Mouse (Mus musculus) naive thymus-derived CD4-positive, alpha-beta T cell, adult 2 months (primary cell): ENCODE measurements around the gene Drd3.

Experiments
- DNase-seq: peaks from one replicate; pipeline ENCODE4 v3.0.0-alpha.2; 2011; ENCODE audit warnings: low read depth

Gene Drd3

DNA sequence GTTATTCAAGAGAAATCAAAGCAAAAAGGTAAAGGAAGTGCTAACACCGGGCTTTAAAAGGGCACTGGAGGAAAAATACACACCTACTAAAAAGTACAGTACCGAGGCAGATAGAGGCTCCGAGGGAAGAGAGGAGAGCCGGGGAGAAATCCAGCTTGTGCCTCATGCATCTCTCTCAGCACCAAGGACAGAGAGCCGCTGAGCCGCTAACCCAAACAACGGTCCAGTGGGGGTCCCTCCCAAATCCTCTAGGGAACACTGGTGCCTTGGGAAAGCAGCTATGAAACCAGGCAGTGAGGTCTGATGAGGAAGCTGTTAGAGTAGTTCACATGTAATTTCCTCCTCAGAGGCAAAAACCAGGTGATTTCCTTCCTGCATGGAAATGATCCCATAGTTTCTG, at the start of gene Drd3:
TSS of gene Drd3 (plus strand) at position 276 of the 400 bp plus-strand sequence.
- DNase-seq, result no peak

DNA sequence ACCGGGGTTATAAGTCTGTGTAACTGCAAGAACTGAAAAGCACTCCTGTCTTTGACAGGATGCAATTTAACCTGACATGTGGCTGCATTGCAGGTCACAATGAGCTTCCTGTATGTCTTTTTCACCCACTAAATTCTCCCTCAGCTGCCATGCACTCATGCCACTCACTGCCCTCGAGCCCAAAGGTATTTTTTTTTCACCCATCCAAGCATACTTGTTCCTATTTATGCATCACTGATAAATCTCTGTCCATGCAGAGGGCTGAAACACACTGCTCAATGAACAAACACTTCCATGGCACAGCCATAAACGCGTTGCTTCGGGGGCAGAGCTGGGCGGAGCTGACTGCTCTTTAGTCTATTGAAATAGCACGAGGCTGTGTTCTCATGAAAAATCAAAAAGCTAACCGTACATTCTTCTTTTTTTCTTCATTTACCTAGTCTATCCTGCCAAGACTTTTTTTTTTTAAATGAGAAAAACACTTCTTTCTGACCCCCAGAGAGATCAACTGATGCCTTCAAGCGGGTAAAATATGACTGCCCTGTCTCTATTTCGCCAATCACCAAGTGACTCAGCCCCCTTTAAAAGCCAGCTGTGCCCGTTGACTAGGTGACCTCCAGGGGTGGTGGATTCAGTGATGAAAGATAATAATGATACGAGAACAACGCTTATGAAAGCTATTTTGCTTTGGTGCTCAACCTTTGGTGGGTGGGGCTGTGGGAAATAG, 45.3 kb upstream of the Drd3 start:
- peak; percentile 64 for DNase-seq

- DNase-seq, result peak; percentile 76
These were observed 44.8 kb upstream of the Drd3 start for GRCm38 (mm10) chr16:43709062-43709413.

- DNase-seq, result peak; percentile 86
These were observed 44.2 kb upstream of the Drd3 start for GRCm38 (mm10) chr16:43709432-43710133.

- DNase-seq, result no peak
These were observed 43.7 kb upstream of the Drd3 start for GRCm38 (mm10) chr16:43710134-43710475.

- no peak for DNase-seq
These were observed 43.2 kb upstream of the Drd3 start for GRCm38 (mm10) chr16:43710651-43711050.

DNA sequence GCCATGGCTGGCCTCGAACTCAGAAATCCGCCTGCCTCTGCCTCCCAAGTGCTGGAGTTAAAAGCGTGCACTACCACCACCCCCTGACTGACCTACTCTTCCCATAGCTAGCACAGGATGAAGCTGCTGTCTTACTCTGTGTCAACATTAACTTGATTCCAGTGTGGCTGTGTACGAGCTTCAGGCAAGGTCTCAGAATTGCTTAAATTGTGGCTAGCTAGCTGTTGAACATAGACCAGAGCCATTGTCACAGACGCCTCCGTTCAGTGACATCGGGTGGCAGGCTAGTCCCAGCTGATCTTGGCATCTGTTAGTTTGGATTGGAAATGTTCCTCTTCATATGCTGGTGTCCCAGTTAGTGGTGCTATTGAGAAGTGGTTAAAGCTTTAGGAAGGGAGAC, 42.5 kb upstream of the Drd3 start:
- DNase-seq, result no peak

- DNase-seq, result peak; percentile 60
These were observed 29.4 kb upstream of the Drd3 start for GRCm38 (mm10) chr16:43724444-43724843.

- no peak for DNase-seq
These were observed 24.2 kb upstream of the Drd3 start for GRCm38 (mm10) chr16:43729506-43730221.

- DNase-seq, result no peak
These were observed 23.5 kb upstream of the Drd3 start for GRCm38 (mm10) chr16:43730281-43730680.

- no peak for DNase-seq
These were observed 21.3 kb upstream of the Drd3 start for GRCm38 (mm10) chr16:43732496-43732895.

DNA sequence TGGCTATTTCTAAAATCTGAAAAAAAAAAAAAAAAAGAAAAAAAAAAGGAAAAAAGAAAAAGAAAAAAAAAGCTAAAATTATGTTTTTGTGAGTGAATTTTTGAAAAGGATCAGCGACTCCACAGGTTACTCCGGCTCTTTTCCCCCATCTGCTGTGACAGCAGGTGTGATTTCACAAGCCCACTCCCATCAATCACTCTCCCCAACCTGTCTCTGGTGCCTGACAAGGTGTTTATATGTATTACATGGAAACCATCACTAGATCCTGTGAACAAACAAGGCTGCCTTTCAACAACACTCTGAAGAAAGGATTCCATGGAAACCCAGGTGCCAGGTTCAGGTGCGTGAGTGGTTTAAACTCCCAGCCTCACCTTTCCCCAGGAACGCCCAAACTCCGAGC, 20.9 kb upstream of the Drd3 start:
- no peak for DNase-seq

GRCm38 (mm10) chr16:43737933-43738332, 15.9 kb upstream of the Drd3 start:
- DNase-seq, result no peak

GRCm38 (mm10) chr16:43740936-43741335, 12.9 kb upstream of the Drd3 start:
- no peak for DNase-seq

DNA sequence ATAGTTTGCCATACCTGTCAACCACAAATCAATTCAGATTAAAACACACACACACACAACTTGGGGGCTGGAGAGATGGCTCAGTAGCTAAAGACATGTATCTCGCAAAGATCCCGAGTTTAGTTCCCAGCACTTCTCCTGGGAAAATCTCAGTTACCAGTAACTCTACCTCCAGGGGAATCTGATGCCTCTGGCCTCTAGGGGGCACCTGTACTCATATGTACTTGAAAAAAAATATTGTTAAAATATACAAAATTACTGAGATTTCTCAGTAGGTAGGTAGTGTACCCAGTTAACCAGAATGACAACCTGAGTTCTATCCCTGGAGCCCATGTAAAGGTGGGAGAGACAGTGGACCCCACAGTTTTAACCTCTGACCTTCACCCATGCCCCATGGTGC, 5.4 kb upstream of the Drd3 start:
- peak; percentile 5 for DNase-seq

DNA sequence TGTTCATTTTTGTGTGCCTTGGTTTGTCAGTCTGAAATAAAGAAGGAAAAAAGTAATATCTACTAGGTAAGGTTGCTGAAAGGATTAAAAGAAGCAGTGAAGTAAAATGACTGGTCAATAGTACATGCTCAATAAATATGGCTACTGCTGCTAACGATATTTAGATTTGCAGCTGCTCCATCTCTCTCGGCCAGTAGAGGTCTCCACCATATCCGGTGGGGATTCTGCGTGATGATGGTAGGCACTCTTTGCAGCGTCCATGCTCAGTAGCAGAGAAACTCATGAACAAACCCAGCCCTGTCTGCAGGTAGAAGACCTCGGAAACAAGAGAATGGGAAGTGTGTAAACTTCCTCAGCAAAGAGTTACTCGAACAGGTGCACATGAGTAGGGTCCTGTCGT, 926 bp upstream of the Drd3 start:
- peak; percentile 10 for DNase-seq

DNA sequence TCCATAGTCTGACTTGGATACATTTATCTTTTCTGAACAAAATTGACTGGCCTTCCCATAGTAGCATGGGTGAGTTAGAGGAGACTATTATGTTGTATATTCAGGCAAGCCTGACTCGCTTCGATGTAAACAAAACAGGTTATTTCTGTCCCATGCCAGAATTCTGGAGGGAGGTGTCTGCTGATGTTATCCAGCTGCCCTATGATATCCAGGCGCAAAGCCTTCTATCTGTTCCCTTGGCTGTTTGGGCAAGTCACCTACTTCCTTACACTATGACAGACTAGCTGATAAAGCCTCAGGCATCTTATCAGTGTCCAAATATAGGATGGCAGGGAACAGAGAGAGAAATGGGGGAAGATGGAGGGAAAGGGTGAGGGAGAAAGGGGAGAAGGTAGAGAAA, 18.5 kb downstream of the Drd3 start:
- DNase-seq, result no peak

GRCm38 (mm10) chr16:43772766-43773165, 18.9 kb downstream of the Drd3 start:
- DNase-seq, result no peak

- no peak for DNase-seq
These were observed 19.7 kb downstream of the Drd3 start for GRCm38 (mm10) chr16:43773506-43773905.

GRCm38 (mm10) chr16:43776886-43777285, 23.1 kb downstream of the Drd3 start:
- DNase-seq, result no peak

- DNase-seq, result no peak
These were observed 45.7 kb downstream of the Drd3 start for GRCm38 (mm10) chr16:43799541-43799940.

DNA sequence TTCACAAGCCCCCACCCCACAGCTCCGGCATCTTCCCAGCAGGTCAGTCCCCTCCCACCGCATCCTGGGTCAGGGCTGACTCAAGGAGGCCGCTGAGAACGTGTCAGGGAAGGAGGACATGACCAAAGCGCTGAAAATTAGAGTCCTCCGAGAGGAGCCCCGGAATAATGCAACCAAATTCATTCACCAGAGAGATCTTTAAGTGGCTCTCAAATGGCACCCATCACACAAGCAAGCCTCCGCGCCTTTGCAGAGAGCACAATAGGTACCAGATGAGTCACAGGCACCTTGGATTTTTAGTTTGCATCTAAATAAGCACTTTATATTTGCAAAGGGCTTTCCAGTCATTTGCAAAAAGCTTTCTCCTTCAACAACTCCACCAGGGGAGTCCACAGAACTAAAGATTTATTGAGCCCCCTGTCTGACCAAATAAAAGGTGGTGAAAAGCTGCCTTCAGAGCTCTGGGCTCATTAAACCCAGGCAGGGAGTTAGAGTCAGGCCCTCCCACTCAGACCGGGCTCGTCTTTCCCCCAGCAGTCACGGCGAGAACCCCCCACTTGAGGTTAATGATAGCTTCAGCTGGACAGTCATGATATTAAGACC, 46.4 kb downstream of the Drd3 start:
- no peak for DNase-seq

DNA sequence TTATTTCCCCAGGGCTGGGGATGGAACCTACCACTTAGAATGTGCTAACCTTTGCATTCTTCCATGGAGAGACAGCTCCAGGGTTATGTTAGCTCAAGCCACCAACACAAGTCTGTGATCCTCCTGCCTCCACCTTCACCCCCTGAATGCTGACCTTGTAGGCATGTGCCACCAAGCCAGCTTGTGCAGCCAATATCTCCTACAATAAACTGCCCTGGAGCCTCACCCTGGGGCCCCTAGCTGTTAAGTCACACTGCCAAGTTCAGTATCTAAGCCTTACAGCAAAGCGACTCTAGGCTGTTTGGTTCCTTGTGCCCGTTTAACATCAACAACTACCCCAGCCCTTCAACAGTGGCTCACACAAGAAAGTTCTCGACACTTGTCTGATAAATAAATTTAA, 47.3 kb downstream of the Drd3 start:
- no peak for DNase-seq
